Mouse (Mus musculus) embryonic facial prominence, embryonic 13.5 days (tissue): ENCODE measurements around the gene Fbxo33. TPM values are rescaled to one million over a fixed set of nuclear protein-coding genes. Genes with fewer than 3 reads are reported as not detected.
"Not testable (repeated sequence)": the region's sequence is repeated elsewhere in the genome, so short reads cannot be mapped to it uniquely, and the experiment has no call there.

ENCODE experiments used
- ATAC-seq: fragments of 200-750 bp; cut with Nextera tagmentation; 2 replicates; pipeline ENCODE4 v1.8.0; 2017; ENCODE audit warnings: low read depth; ENCODE audit not compliant: insufficient number of reproducible peaks, insufficient read depth, low FRiP score, low TSS enrichment
- H3K27ac ChIP-seq: fragments of 300-500 bp; sonication (generic); 2 replicates; pipeline ENCODE4 v1.5.1; 2015; ENCODE audit warnings: moderate library complexity, mild to moderate bottlenecking, inconsistent platforms
- H3K27me3 ChIP-seq: fragments of 300-500 bp; sonication (generic); 2 replicates; pipeline ENCODE4 v1.6.1; 2015; ENCODE audit warnings: mild to moderate bottlenecking, inconsistent platforms
- H3K36me3 ChIP-seq: fragments of 300-500 bp; sonication (generic); 2 replicates; pipeline ENCODE4 v1.6.1; 2015; ENCODE audit warnings: mild to moderate bottlenecking, inconsistent platforms
- H3K4me1 ChIP-seq: fragments of 300-500 bp; sonication (generic); 2 replicates; pipeline ENCODE4 v1.6.1; 2015; ENCODE audit warnings: inconsistent platforms
- H3K4me2 ChIP-seq: fragments of 300-500 bp; sonication (generic); 2 replicates; pipeline ENCODE4 v1.6.1; 2015; ENCODE audit warnings: moderate library complexity, mild to moderate bottlenecking, inconsistent platforms
- H3K4me3 ChIP-seq: fragments of 300-500 bp; sonication (generic); 2 replicates; pipeline ENCODE4 v1.5.1; 2015; ENCODE audit warnings: mild to moderate bottlenecking, inconsistent platforms
- H3K9ac ChIP-seq: fragments of 300-500 bp; sonication (generic); 2 replicates; pipeline ENCODE4 v1.6.1; 2015; ENCODE audit warnings: mild to moderate bottlenecking, inconsistent platforms
- H3K9me3 ChIP-seq: fragments of 300-500 bp; sonication (generic); 2 replicates; pipeline ENCODE4 v1.6.1; 2016; ENCODE audit warnings: inconsistent platforms
- WGBS: fragments of 180-500 bp; shearing (Covaris S2); methylation state at CpG from one replicate; pipeline ENCODE4 v1.1.7; 2015; ENCODE audit warnings: mixed read lengths; 5-methylcytosine and 5-hydroxymethylcytosine counted together
- polyA plus RNA-seq: library from polyadenylated mRNA; unstranded; fragments of >200 nt; fragmentation: Nextera tagmentation; extraction: Ambion mirVana; gene quantifications from 2 replicates; pipeline ENCODE4 v1.2.1, GENCODE M21; 2015

Gene Fbxo33
- polyA plus RNA-seq: 7.8 and 9.8 TPM in 2 replicates

DNA sequence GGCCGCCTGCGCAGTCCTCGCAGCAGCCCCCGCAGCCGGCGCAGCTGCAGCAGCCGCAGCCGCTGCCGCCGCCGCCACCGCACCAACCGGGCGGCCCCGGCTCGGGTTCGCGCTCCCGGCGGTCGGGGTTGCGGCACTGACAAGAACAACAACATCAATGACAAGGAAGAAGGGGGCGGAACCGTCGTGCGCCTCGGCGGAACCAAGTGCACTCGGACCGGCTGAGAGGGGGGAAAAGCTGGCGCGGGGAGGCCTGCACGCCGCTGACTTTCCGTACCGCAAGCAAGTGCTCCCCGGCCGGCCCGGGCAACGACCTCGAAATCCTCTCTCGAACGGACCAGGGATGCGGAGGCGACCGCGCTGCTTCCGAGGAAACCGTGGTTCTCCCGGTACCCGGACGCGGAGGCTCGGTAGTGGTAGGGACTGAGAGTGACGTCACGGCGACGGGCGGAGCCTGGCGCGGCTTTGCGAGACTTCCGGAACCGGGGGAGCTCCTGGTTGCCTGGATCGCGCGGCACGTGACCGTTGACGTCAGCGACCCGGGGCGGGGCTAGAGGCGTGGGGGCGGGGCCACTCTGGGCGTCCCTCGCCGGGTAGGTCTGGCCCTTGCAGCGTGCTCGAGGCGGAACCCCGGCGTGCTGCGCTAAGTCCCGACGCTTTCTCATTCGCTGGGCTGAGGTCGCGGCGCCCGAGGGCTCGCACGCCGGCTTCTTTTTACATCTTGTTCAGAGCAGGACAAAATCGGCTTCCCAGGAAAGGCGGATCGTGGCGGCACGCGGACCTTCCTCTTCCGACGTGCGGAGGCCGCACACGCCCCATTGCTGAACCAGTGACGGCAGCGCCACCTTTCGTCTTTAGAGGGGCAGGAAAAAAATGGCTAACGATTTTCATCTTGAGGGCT is at the start of gene Fbxo33:
Gene Fbxo33 (minus strand): TSS at position 401 of the 901 bp plus-strand sequence.
- Histone ChIP-seq H3K4me1 (peaks cover 23% of the 10 kb centered on the region), H3K9ac (peak within 1 kb of the TSS; percentile 90), H3K9me3 (no peaks in the 10 kb centered on the region), H3K4me3 (peak within 1 kb of the TSS; percentile 93), H3K4me2 (peak within 1 kb of the TSS; percentile 90), H3K27me3 (no peaks in the 10 kb centered on the region), H3K27ac (peak within 1 kb of the TSS; percentile 95), H3K36me3 (no peaks in the 10 kb centered on the region)
- under 1% methylated on average over 109 of the region's 109 CpGs for WGBS
- ATAC-seq: peak; percentile 98

- Histone ChIP-seq H3K9me3 (no peaks in the 10 kb centered on the region), H3K36me3 (no peaks in the 10 kb centered on the region), H3K4me2 (peak overlapping the region; percentile 36; the same call in 1 of the 2 replicates), H3K27ac (no peak overlapping the region), H3K4me3 (no peak overlapping the region), H3K27me3 (no peaks in the 10 kb centered on the region), H3K9ac (no peak overlapping the region), H3K4me1 (0 out of 2 replicates have a peak, but pooled peaks cover 3% of the 10 kb centered on the region)
- no peak for ATAC-seq
- WGBS: 78% methylated on average over 4 of the region's 4 CpGs
These were observed 46.4 kb upstream of the Fbxo33 start for GRCm38 (mm10) chr12:59265942-59266231.

GRCm38 (mm10) chr12:59265207-59265941 is 45.8 kb upstream of the Fbxo33 start:
- 29% methylated on average over 15 of the region's 15 CpGs for WGBS
- Histone ChIP-seq H3K27me3 (no peaks in the 10 kb centered on the region), H3K36me3 (no peaks in the 10 kb centered on the region), H3K27ac (no peak overlapping the region), H3K4me2 (peak overlapping the region; percentile 36; the same call in 1 of the 2 replicates), H3K4me1 (peaks cover 6% of the 10 kb centered on the region), H3K4me3 (no peak overlapping the region), H3K9me3 (no peaks in the 10 kb centered on the region), H3K9ac (no peak overlapping the region)
- no peak for ATAC-seq

DNA sequence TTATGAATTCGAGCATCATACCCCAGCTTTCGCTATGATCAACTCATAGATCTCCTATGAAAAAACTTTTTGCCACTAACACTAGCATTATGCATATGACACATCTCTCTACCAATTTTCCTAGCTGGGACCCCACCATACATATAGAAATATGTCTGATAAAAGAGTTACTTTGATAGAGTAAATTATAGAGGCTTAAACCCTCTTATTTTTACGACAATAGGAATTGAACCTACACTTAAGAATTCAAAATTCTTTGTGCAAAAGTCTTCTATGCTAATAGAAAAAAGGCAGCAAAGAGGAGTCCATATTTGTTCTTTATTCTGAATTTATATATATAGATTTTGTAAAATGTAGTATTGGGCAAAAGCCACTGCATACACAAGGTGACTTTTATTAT is 43.3 kb upstream of the Fbxo33 start:
- H3K27me3 ChIP-seq: no peaks in the 10 kb centered on the region
- 85% methylated on average over 3 of the region's 3 CpGs for WGBS
- no peaks in the 10 kb centered on the region for H3K9me3 ChIP-seq
- H3K4me2 ChIP-seq: no peak overlapping the region
- H3K4me1 ChIP-seq: peaks cover 7% of the 10 kb centered on the region
- no peaks in the 10 kb centered on the region for H3K36me3 ChIP-seq
- no peak overlapping the region for H3K4me3 ChIP-seq
- no peak for ATAC-seq
- no peak overlapping the region for H3K9ac ChIP-seq
- H3K27ac ChIP-seq: no peak overlapping the region

DNA sequence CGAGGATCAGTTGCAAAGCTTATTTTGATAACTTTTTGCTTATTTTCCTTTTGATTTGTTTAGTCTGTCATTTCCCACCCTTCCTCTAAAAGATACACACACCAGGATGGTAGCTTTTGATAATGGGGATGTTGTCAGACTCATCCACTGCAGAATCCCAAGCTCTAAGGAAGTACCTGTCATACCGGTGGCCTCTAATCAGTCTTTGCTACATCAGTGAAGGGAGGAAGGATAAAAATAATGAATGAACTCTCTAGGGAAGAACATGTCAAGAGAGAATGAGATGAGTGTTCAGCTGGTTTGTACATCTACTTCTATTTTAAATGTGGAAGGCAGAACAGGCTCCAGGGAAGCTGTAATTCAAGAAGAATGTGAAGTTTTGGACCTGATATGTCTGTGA is 41.3 kb upstream of the Fbxo33 start:
- H3K4me3 ChIP-seq: no peak overlapping the region
- H3K4me1 ChIP-seq: peaks cover 7% of the 10 kb centered on the region
- H3K27me3 ChIP-seq: no peaks in the 10 kb centered on the region
- no peak for ATAC-seq
- H3K36me3 ChIP-seq: no peaks in the 10 kb centered on the region
- WGBS: 63% methylated on average over 2 of the region's 2 CpGs
- no peaks in the 10 kb centered on the region for H3K9me3 ChIP-seq
- H3K27ac ChIP-seq: no peak overlapping the region
- H3K4me2 ChIP-seq: no peak overlapping the region
- no peak overlapping the region for H3K9ac ChIP-seq

GRCm38 (mm10) chr12:59260362-59260761 is 40.8 kb upstream of the Fbxo33 start:
- peaks cover 4% of the 10 kb centered on the region for H3K4me1 ChIP-seq
- no peak for ATAC-seq
- H3K9ac ChIP-seq: no peak overlapping the region
- H3K27me3 ChIP-seq: no peaks in the 10 kb centered on the region
- no peak overlapping the region for H3K4me3 ChIP-seq
- no peak overlapping the region for H3K27ac ChIP-seq
- H3K9me3 ChIP-seq: no peaks in the 10 kb centered on the region
- no peak overlapping the region for H3K4me2 ChIP-seq
- no peaks in the 10 kb centered on the region for H3K36me3 ChIP-seq

GRCm38 (mm10) chr12:59259015-59259414 is 39.5 kb upstream of the Fbxo33 start:
- Histone ChIP-seq H3K4me3 (no peak overlapping the region), H3K9ac (no peak overlapping the region), H3K36me3 (no peaks in the 10 kb centered on the region), H3K9me3 (no peaks in the 10 kb centered on the region), H3K4me2 (no peak overlapping the region), H3K27me3 (no peaks in the 10 kb centered on the region), H3K4me1 (peaks cover 4% of the 10 kb centered on the region), H3K27ac (no peak overlapping the region)
- WGBS: 84% methylated on average over 5 of the region's 5 CpGs
- no peak for ATAC-seq

- Histone ChIP-seq H3K27ac (no peak overlapping the region), H3K9me3 (no peaks in the 10 kb centered on the region), H3K36me3 (no peaks in the 10 kb centered on the region), H3K27me3 (no peaks in the 10 kb centered on the region), H3K9ac (no peak overlapping the region), H3K4me1 (no peaks in the 10 kb centered on the region), H3K4me3 (no peak overlapping the region), H3K4me2 (no peak overlapping the region)
- WGBS: 76% methylated on average over 2 of the region's 2 CpGs
- ATAC-seq: no peak
These were observed 30.8 kb upstream of the Fbxo33 start for GRCm38 (mm10) chr12:59250259-59250827.

DNA sequence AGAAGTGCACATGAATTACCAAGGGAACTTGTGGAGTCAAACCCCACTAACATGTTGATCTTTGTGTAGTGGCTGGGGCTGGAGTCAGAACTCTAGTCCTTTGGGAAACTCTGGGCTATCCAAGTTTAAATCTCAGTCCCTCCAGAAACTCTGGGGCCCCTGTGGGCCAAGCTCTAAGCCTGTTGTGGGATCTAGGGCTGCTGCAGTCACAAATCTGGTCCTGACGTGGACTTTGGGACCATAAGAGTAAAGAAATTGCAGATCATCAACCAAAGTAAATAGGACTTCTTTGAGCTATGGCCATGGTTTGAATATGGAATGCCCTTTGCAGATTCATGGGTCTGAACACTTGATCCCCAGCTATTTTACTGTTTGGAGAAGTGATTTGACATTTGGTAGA is 29.4 kb upstream of the Fbxo33 start:
- WGBS: 76% methylated on average over 1 of the region's 1 CpGs
- no peak for ATAC-seq
- Histone ChIP-seq H3K36me3 (no peaks in the 10 kb centered on the region), H3K9ac (no peak overlapping the region), H3K27me3 (no peaks in the 10 kb centered on the region), H3K27ac (no peak overlapping the region), H3K4me2 (no peak overlapping the region), H3K9me3 (no peaks in the 10 kb centered on the region), H3K4me1 (no peaks in the 10 kb centered on the region), H3K4me3 (no peak overlapping the region)

- ATAC-seq, H3K27me3 ChIP-seq, H3K36me3 ChIP-seq, H3K4me1 ChIP-seq, H3K4me3 ChIP-seq, H3K9ac ChIP-seq, H3K4me2 ChIP-seq, H3K9me3 ChIP-seq, H3K27ac ChIP-seq: not testable (repeated sequence)
- 89% methylated on average over 8 of the region's 8 CpGs for WGBS
These were observed 21.5 kb upstream of the Fbxo33 start for GRCm38 (mm10) chr12:59241031-59241430.

- H3K4me3 ChIP-seq: no peak overlapping the region
- no peaks in the 10 kb centered on the region for H3K36me3 ChIP-seq
- no peaks in the 10 kb centered on the region for H3K9me3 ChIP-seq
- H3K27ac ChIP-seq: no peak overlapping the region
- no peak for ATAC-seq
- H3K27me3 ChIP-seq: no peaks in the 10 kb centered on the region
- H3K4me2 ChIP-seq: no peak overlapping the region
- WGBS: 77% methylated on average over 5 of the region's 5 CpGs
- no peaks in the 10 kb centered on the region for H3K4me1 ChIP-seq
- H3K9ac ChIP-seq: no peak overlapping the region
These were observed 18.9 kb upstream of the Fbxo33 start for GRCm38 (mm10) chr12:59238434-59238833.
